ENCODE assay signal across 24 mouse cellular contexts in the genomic region with DNA sequence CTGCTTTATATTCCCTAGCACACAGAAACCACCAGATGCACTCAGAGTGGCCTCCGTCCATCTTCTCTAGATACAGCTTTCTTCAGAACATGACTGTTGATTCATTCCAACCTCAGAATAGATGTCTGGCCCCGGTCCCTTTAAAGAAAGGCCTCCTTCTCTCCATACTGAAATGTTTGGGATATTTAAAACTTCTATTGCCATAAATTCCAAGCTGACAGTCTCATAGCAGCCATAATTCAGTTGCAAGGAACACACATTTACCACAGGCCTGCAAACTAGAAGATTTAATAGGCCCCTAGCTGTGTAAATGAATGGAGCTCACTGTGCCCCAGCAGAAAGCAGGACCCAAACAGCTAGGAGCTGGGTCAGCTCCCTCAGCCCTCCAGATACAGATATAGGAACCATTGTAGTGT. TPM values are rescaled to one million over a fixed set of nuclear protein-coding genes. Genes with fewer than 3 reads are reported as not detected.
DNase-seq lines count a peak whose midpoint lies in the region; ATAC-seq and TF ChIP-seq lines count a peak whose summit lies in the region.
"Had no signal": no experiment of that assay in that cellular context is flagged by ENCODE, and none has a peak within 500 bp of the region (broad histone marks: within the 10 kb centered on the region; RNA-seq: fewer than 3 reads in every experiment).

No protein-coding gene starts in this region.

- intact Hi-C loops in gastrocnemius, adult 2 months (cut with DNase I): no loop called here
- intact Hi-C loops in left cerebral cortex, adult 2 months (cut with DNase I): no loop called here
- intact Hi-C loops in left cerebral cortex, postnatal 10 days (cut with DNase I): no loop called here

- H3K9ac ChIP-seq in intestine, embryonic 15.5 days: no peak overlapping the region
- H3K9ac ChIP-seq in stomach, embryonic 16.5 days (ENCODE audit: low read length): no peak overlapping the region
- no peak overlapping the region for H3K9ac ChIP-seq in hindbrain, postnatal 0 days (replicated peaks; ENCODE audit: low read length)
- H3K9ac ChIP-seq: forebrain, embryonic 15.5 days; midbrain, embryonic 15.5 days; neural tube, embryonic 12.5 days had no signal

- no peaks in the 10 kb centered on the region for H3K27me3 ChIP-seq in intestine, embryonic 15.5 days (replicated peaks)
- no peaks in the 10 kb centered on the region for H3K27me3 ChIP-seq in stomach, embryonic 16.5 days (ENCODE audit: control insufficient read depth, insufficient read depth, low read length)
- no peaks in the 10 kb centered on the region for H3K27me3 ChIP-seq in hindbrain, postnatal 0 days (ENCODE audit: insufficient read depth, low read length)
- H3K27me3 ChIP-seq: forebrain, embryonic 15.5 days; midbrain, embryonic 15.5 days; neural tube, embryonic 12.5 days had no signal

- H3K4me3 ChIP-seq in gastrocnemius, adult 2 months: no peak overlapping the region
- no peak overlapping the region for H3K4me3 ChIP-seq in left cerebral cortex, adult 2 months
- H3K4me3 ChIP-seq in intestine, embryonic 15.5 days (replicated peaks): no peak overlapping the region
- H3K4me3 ChIP-seq in stomach, embryonic 16.5 days (replicated peaks; ENCODE audit: low read length): no peak overlapping the region
- H3K4me3 ChIP-seq in hindbrain, postnatal 0 days (ENCODE audit: low read length): no peak overlapping the region
- H3K4me3 ChIP-seq: forebrain, embryonic 15.5 days; midbrain, embryonic 15.5 days; neural tube, embryonic 12.5 days had no signal

- peaks cover 28% of the 10 kb centered on the region for H3K4me1 ChIP-seq in intestine, embryonic 15.5 days (replicated peaks)
- peaks cover 16% of the 10 kb centered on the region for H3K4me1 ChIP-seq in stomach, embryonic 16.5 days (ENCODE audit: control insufficient read depth, insufficient read depth, low read length)
- H3K4me1 ChIP-seq in hindbrain, postnatal 0 days (ENCODE audit: insufficient read depth, low read length): no peaks in the 10 kb centered on the region; the same call in 1 of the 2 replicates
- H3K4me1 ChIP-seq: midbrain, embryonic 15.5 days had no signal

- no peak for TF ChIP-seq CTCF in gastrocnemius, adult 2 months (IDR thresholded peaks at IDR 0.05)
- no peak for TF ChIP-seq CTCF in left cerebral cortex, adult 2 months (IDR thresholded peaks at IDR 0.05)
- TF ChIP-seq CTCF in hindbrain, postnatal 0 days (IDR thresholded peaks at IDR 0.05; ENCODE audit: low read depth): no peak

- no peak for DNase-seq in gastrocnemius, adult 2 months
- no peak for DNase-seq in gastrocnemius, postnatal 4 days (ENCODE audit: low spot score in 2 of 2)
- DNase-seq in left cerebral cortex, adult 2 months (ENCODE audit: extremely low spot score in 1 of 2, low spot score in 2 of 2): no peak
- no peak for DNase-seq in left cerebral cortex, postnatal 10 days (ENCODE audit: extremely low spot score in 1 of 2, low spot score in 2 of 2)
- no peak for DNase-seq in hindbrain, postnatal 0 days (ENCODE audit: low spot score)
- DNase-seq in MN1 (ENCODE audit: low spot score): no peak
- DNase-seq: B cell, adult 2 months; cerebellum, adult 2 months; gastrocnemius, postnatal 36 days; heart, postnatal 36 days; kidney, adult 9 months; lung, postnatal 4 days had no signal

- no peak overlapping the region for H3K4me2 ChIP-seq in intestine, embryonic 15.5 days (replicated peaks)
- H3K4me2 ChIP-seq in stomach, embryonic 16.5 days (ENCODE audit: low read depth, low read length): no peak overlapping the region
- no peak overlapping the region for H3K4me2 ChIP-seq in hindbrain, postnatal 0 days (ENCODE audit: low read depth, low read length)
- H3K4me2 ChIP-seq: forebrain, embryonic 15.5 days; midbrain, embryonic 15.5 days; neural tube, embryonic 12.5 days had no signal

- peak overlapping the region; percentile 32; the same call in 1 of the 2 replicates for H3K27ac ChIP-seq in gastrocnemius, adult 2 months
- peak overlapping the region; percentile 53; the same call in 1 of the 2 replicates for H3K27ac ChIP-seq in left cerebral cortex, adult 2 months
- no peak overlapping the region for H3K27ac ChIP-seq in intestine, embryonic 15.5 days
- peak overlapping the region; percentile 69 for H3K27ac ChIP-seq in stomach, embryonic 16.5 days (ENCODE audit: low read length)
- no peak overlapping the region for H3K27ac ChIP-seq in hindbrain, postnatal 0 days
- H3K27ac ChIP-seq: forebrain, embryonic 15.5 days; midbrain, embryonic 15.5 days; neural tube, embryonic 12.5 days had no signal

- no peaks in the 10 kb centered on the region for H3K36me3 ChIP-seq in intestine, embryonic 15.5 days
- no peaks in the 10 kb centered on the region for H3K36me3 ChIP-seq in stomach, embryonic 16.5 days (ENCODE audit: control insufficient read depth, insufficient read depth, low read length)
- no peaks in the 10 kb centered on the region for H3K36me3 ChIP-seq in hindbrain, postnatal 0 days (ENCODE audit: insufficient read depth, low read length)
- H3K36me3 ChIP-seq: forebrain, embryonic 15.5 days; midbrain, embryonic 15.5 days; neural tube, embryonic 12.5 days had no signal

- 28% methylated on average over 2 of the region's 2 CpGs for WGBS in intestine, embryonic 15.5 days
- 39% methylated on average over 2 of the region's 2 CpGs for WGBS in stomach, embryonic 16.5 days
- 52% methylated on average over 2 of the region's 2 CpGs for WGBS in hindbrain, postnatal 0 days

- 0 out of 2 replicates have a peak, but pooled peaks have one; percentile 34 for ATAC-seq in intestine, embryonic 15.5 days
- ATAC-seq in stomach, embryonic 16.5 days (ENCODE audit: insufficient read depth, low FRiP score): peak; percentile 47; the same call in 1 of the 2 replicates
- ATAC-seq in hindbrain, postnatal 0 days: no peak
- ATAC-seq: forebrain, embryonic 15.5 days; midbrain, embryonic 15.5 days had no signal

- no peaks in the 10 kb centered on the region for H3K9me3 ChIP-seq in intestine, embryonic 15.5 days
- no peaks in the 10 kb centered on the region for H3K9me3 ChIP-seq in stomach, embryonic 16.5 days (replicated peaks; ENCODE audit: control insufficient read depth, low read length)
- H3K9me3 ChIP-seq in hindbrain, postnatal 0 days (ENCODE audit: low read length): no peaks in the 10 kb centered on the region
- H3K9me3 ChIP-seq: forebrain, embryonic 15.5 days; midbrain, embryonic 15.5 days; neural tube, embryonic 12.5 days had no signal

RNA-seq across cellular contexts. Expression of a gene that starts 49.9 kb away (rescaled TPM):
- not detected for total RNA-seq in gastrocnemius, adult 2 months (2021)
- not detected for total RNA-seq in gastrocnemius, postnatal 4 days (2021)
- not detected for total RNA-seq in left cerebral cortex, adult 2 months (2021)
- not detected for total RNA-seq in left cerebral cortex, postnatal 10 days (2021)
- polyA plus RNA-seq in intestine, embryonic 15.5 days (2015; fragmentation: Nextera tagmentation; extraction: Ambion mirVana): not detected in 2 replicates
- not detected in 2 replicates for polyA plus RNA-seq in stomach, embryonic 16.5 days (2015; fragmentation: Nextera tagmentation; extraction: Ambion mirVana)
- total RNA-seq in hindbrain, postnatal 0 days (2014; rRNA removed): not detected in 2 replicates
- polyA plus RNA-seq in hindbrain, postnatal 0 days (2015; fragmentation: Nextera tagmentation; extraction: Ambion mirVana): not detected in 2 replicates
- total RNA-seq: ES-E14; gastrocnemius, postnatal 36 days; heart, postnatal 36 days; layer of hippocampus, postnatal 14 days; liver, adult 2 months had no signal
- polyA plus RNA-seq: brain, embryonic 14.5 days; cerebellum, adult 2 months; embryonic facial prominence, embryonic 11.5 days; forebrain, embryonic 15.5 days; liver, adult 2 months; midbrain, embryonic 15.5 days; neural tube, embryonic 12.5 days; spleen, adult 2 months; thymus, postnatal 0 days had no signal

RNA-seq across cellular contexts. Expression of a gene that starts 50.5 kb away (rescaled TPM):
- total RNA-seq in gastrocnemius, adult 2 months (2021): 10 to 100 TPM; 36.0 to 42.0 TPM
- total RNA-seq in gastrocnemius, postnatal 4 days (2021): 10 to 100 TPM; 81.5 to 87.4 TPM
- total RNA-seq in left cerebral cortex, adult 2 months (2021): 10 to 100 TPM; 33.9 to 37.1 TPM
- 10 to 100 TPM; 65.9 to 67.9 TPM for total RNA-seq in left cerebral cortex, postnatal 10 days (2021)
- polyA plus RNA-seq in intestine, embryonic 15.5 days (2015; fragmentation: Nextera tagmentation; extraction: Ambion mirVana): 66.4 and 72.6 TPM in 2 replicates
- polyA plus RNA-seq in stomach, embryonic 16.5 days (2015; fragmentation: Nextera tagmentation; extraction: Ambion mirVana): 60.0 and 64.9 TPM in 2 replicates
- total RNA-seq in hindbrain, postnatal 0 days (2014; rRNA removed): 27.5 and 33.4 TPM in 2 replicates
- polyA plus RNA-seq in hindbrain, postnatal 0 days (2015; fragmentation: Nextera tagmentation; extraction: Ambion mirVana): 44.9 and 47.3 TPM in 2 replicates

Comparison
In these comparisons a context has a peak if more than half of its experiments do, and no peak if none do; other contexts are left out.
1. H3K27ac ChIP-seq: peak in gastrocnemius, adult 2 months (single experiment), left cerebral cortex, adult 2 months (single experiment) and stomach, embryonic 16.5 days (single experiment); none in intestine, embryonic 15.5 days (single experiment) and hindbrain, postnatal 0 days (single experiment).